Mouse (Mus musculus) heart, adult 2 months (tissue): ENCODE measurements around the gene Gm3005.
"Not testable (repeated sequence)": the region's sequence is repeated elsewhere in the genome, so short reads cannot be mapped to it uniquely, and the experiment has no call there.

Source experiments
- CTCF ChIP-seq: fragments of 200-600 bp; IDR thresholded peaks from 2 replicates; pipeline ENCODE4 v1.8.1; 2022; ENCODE audit warnings: antibody characterized with exemption, mild to moderate bottlenecking, moderate library complexity
- EP300 ChIP-seq: fragments of 200-500 bp; IDR thresholded peaks from 2 replicates; pipeline ENCODE4 v1.6.1; 2011; ENCODE audit warnings: low read depth, low read length, control low read depth; ENCODE audit not compliant: insufficient read depth
- POLR2A ChIP-seq: fragments of 200-500 bp; IDR thresholded peaks from 2 replicates; pipeline ENCODE4 v1.6.1; 2011; ENCODE audit warnings: mild to moderate bottlenecking, low read depth, low read length, control low read depth; ENCODE audit not compliant: insufficient read depth

GRCm38 (mm10) chr14:3449079-3449478 is 21.2 kb downstream of the Gm3005 start, which contains the start of gene Gm10408:
- TF ChIP-seq CTCF, EP300, POLR2A: not testable (repeated sequence)
